Mouse (Mus musculus) liver, adult 2 months (tissue): ENCODE data around the gene Lingo3.

Experiments used
- CTCF ChIP-seq: fragments of 200-500 bp; IDR thresholded peaks from 2 replicates; pipeline ENCODE4 v1.5.1; 2011; ENCODE audit warnings: low read depth, low read length, control low read depth
- POLR2A ChIP-seq: fragments of 200-500 bp; IDR thresholded peaks from 2 replicates; pipeline ENCODE4 v1.6.1; 2011; ENCODE audit warnings: low read length, control low read depth; ENCODE audit not compliant: insufficient read depth; ENCODE audit errors: extremely low read depth

- no peak for TF ChIP-seq POLR2A
- no peak for TF ChIP-seq CTCF
These were observed 4.0 kb downstream of the Lingo3 start for GRCm38 (mm10) chr10:80839848-80840247.
